Mouse (Mus musculus): ENCODE measurements around the gene Dlk2.

DNA sequence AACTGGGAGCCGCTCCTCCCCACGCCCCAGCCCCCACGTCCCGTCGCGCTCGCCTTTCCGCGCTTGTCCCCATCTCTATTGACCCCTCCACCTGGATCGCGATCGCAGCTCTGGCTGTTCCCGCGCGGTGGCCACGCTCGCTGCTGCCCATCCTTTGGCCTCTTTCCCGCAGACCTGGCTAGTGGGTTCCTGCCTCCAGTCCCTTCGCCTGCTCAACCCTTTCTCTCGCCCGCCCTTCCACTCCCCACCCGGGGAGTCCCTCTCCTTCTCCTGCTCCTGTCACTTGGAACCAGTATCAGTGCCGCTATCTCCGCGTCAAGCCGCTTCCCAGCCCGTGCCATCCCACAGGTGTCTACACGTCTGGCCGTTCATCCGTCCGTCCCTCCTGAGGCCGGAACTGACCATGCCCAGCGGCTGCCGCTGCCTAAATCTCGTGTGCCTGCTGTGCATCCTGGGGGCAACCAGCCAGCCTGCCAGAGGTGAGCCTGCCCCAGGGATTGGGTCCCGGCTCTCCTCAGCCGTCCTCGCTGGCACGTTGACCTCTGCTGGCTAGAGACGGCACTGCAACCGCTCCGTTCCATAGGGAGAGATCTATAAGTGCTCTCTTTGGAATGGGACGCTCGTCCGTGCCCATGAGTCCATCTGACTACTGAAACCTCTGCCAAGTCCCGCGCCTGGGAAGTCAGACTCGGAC is 1.1 kb downstream of the Dlk2 start:
- TF ChIP-seq POLR2A (IDR thresholded peaks at IDR 0.05; ENCODE audit: control insufficient read depth, low read depth, low read length) (no peak), CTCF (IDR thresholded peaks at IDR 0.05; ENCODE audit: control insufficient read depth, insufficient read depth, insufficient replicate concordance, low read depth, low read length) (peak; percentile 83)

Measured in testis, adult 2 months (tissue).